Mouse (Mus musculus): Measurements from ENCODE around the gene Gm14403. TPM values are rescaled to one million over a fixed set of nuclear protein-coding genes. Genes with fewer than 3 reads are reported as not detected.
"Not testable (repeated sequence)": the region's sequence is repeated elsewhere in the genome, so short reads cannot be mapped to it uniquely, and the experiment has no call there.

Gm14403 gene
- 4.8 and 7.9 TPM in 2 replicates for polyA plus RNA-seq (2015; fragmentation: Nextera tagmentation; extraction: Ambion mirVana)

GRCm38 (mm10) chr2:177498067-177498466 is at the start of gene Gm14403:
TSS of gene Gm14403 (plus strand) at chr2:177498215.
- not testable (repeated sequence) for H3K36me3 ChIP-seq; H3K9me3 ChIP-seq; ATAC-seq (ENCODE audit: insufficient number of reproducible peaks, insufficient read depth, low FRiP score, low TSS enrichment, low read depth); H3K27me3 ChIP-seq; H3K4me1 ChIP-seq; H3K27ac ChIP-seq
- WGBS: 24% methylated on average over 7 of the region's 7 CpGs
- Histone ChIP-seq H3K9ac (peak within 1 kb of the TSS; percentile 55), H3K4me3 (peak within 1 kb of the TSS; percentile 42), H3K4me2 (peak within 1 kb of the TSS; percentile 50)

- H3K4me1 ChIP-seq; H3K27me3 ChIP-seq; H3K36me3 ChIP-seq; H3K9me3 ChIP-seq; H3K27ac ChIP-seq; ATAC-seq (ENCODE audit: insufficient number of reproducible peaks, insufficient read depth, low FRiP score, low TSS enrichment, low read depth): not testable (repeated sequence)
- Histone ChIP-seq H3K4me2 (peak within 1 kb of the TSS; percentile 51), H3K4me3 (peak within 1 kb of the TSS; percentile 46), H3K9ac (peak within 1 kb of the TSS; percentile 55)
- WGBS: 13% methylated on average over 7 of the region's 9 CpGs
Observed at GRCm38 (mm10) chr2:177464676-177465075, 33.3 kb upstream of the Gm14403 start, which contains the start of gene Zfp970. TSS of gene Zfp970 (plus strand) at chr2:177464733.

DNA sequence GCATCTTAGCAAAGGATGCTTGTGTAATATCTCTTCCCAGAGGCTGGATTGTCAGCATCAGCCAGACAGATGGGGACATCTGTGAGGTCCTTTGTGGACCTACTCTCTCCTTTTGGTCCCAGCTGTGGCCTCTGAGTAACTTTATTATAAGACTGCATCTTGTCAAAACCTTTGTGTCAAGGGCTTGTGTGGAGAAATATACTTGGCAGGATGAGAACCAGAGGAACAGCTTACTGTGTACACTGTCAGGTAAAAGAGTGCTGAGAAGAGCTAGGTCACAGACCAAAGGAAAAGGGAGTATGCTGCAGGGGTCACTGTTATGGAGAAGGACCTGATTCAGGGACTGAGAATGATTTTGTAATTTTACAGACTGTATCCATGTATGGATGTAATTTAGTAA is 29.8 kb upstream of the Gm14403 start:
- not testable (repeated sequence) for H3K4me1 ChIP-seq; ATAC-seq (ENCODE audit: insufficient number of reproducible peaks, insufficient read depth, low FRiP score, low TSS enrichment, low read depth); H3K4me2 ChIP-seq; H3K9me3 ChIP-seq; H3K36me3 ChIP-seq; H3K27me3 ChIP-seq; H3K4me3 ChIP-seq; H3K27ac ChIP-seq; H3K9ac ChIP-seq

GRCm38 (mm10) chr2:177472261-177472660 is 25.8 kb upstream of the Gm14403 start:
- WGBS: 93% methylated on average over 7 of the region's 10 CpGs
- H3K36me3 ChIP-seq; H3K4me2 ChIP-seq; H3K27ac ChIP-seq; H3K4me3 ChIP-seq; H3K9ac ChIP-seq; ATAC-seq (ENCODE audit: insufficient number of reproducible peaks, insufficient read depth, low FRiP score, low TSS enrichment, low read depth); H3K27me3 ChIP-seq; H3K9me3 ChIP-seq; H3K4me1 ChIP-seq: not testable (repeated sequence)

GRCm38 (mm10) chr2:177481971-177482370 is 16.0 kb upstream of the Gm14403 start:
- not testable (repeated sequence) for H3K9me3 ChIP-seq; H3K9ac ChIP-seq; H3K27me3 ChIP-seq; H3K27ac ChIP-seq; H3K4me1 ChIP-seq; H3K4me2 ChIP-seq; H3K36me3 ChIP-seq; ATAC-seq (ENCODE audit: insufficient number of reproducible peaks, insufficient read depth, low FRiP score, low TSS enrichment, low read depth); H3K4me3 ChIP-seq
- 100% methylated on average over 1 of the region's 1 CpGs for WGBS

GRCm38 (mm10) chr2:177483238-177483948 is 14.6 kb upstream of the Gm14403 start:
- not testable (repeated sequence) for H3K9me3 ChIP-seq; H3K27ac ChIP-seq; H3K4me3 ChIP-seq; H3K9ac ChIP-seq; H3K4me2 ChIP-seq; H3K36me3 ChIP-seq; ATAC-seq (ENCODE audit: insufficient number of reproducible peaks, insufficient read depth, low FRiP score, low TSS enrichment, low read depth); H3K4me1 ChIP-seq; H3K27me3 ChIP-seq
- WGBS: 86% methylated on average over 11 of the region's 11 CpGs

GRCm38 (mm10) chr2:177499182-177499581 is 1.2 kb downstream of the Gm14403 start:
- not testable (repeated sequence) for H3K9me3 ChIP-seq; H3K27ac ChIP-seq; H3K4me3 ChIP-seq; H3K27me3 ChIP-seq; H3K36me3 ChIP-seq; H3K9ac ChIP-seq; ATAC-seq (ENCODE audit: insufficient number of reproducible peaks, insufficient read depth, low FRiP score, low TSS enrichment, low read depth); H3K4me1 ChIP-seq
- 43% methylated on average over 1 of the region's 1 CpGs for WGBS
- peak overlapping the region; percentile 20; the same call in 1 of the 2 replicates for H3K4me2 ChIP-seq

- WGBS: 95% methylated on average over 1 of the region's 1 CpGs
- not testable (repeated sequence) for ATAC-seq (ENCODE audit: insufficient number of reproducible peaks, insufficient read depth, low FRiP score, low TSS enrichment, low read depth); H3K9ac ChIP-seq; H3K27ac ChIP-seq; H3K4me2 ChIP-seq; H3K4me3 ChIP-seq; H3K4me1 ChIP-seq; H3K36me3 ChIP-seq; H3K9me3 ChIP-seq; H3K27me3 ChIP-seq
Observed at GRCm38 (mm10) chr2:177505211-177505719, 7.2 kb downstream of the Gm14403 start.

DNA sequence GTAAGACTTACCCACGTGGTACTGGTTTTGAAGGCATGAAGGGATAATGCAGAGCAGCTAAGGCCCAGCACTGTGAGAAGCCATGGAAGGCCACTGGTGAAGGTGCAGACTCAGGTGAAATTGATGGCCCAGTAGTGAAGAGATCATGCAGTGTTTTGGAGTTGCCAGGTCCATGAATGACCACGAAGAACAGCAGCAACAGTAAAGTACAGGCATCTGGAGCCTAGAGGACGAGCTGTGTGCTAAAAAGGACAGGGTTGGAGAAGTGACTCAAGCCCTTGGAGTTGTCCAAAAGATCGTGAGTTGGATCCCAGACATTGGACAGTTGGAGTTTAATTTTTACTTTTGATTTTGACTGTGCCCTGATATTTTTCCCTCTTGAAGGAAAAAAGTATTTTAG is 13.4 kb downstream of the Gm14403 start:
- H3K4me2 ChIP-seq; H3K27ac ChIP-seq; H3K4me1 ChIP-seq; ATAC-seq (ENCODE audit: insufficient number of reproducible peaks, insufficient read depth, low FRiP score, low TSS enrichment, low read depth); H3K9me3 ChIP-seq; H3K4me3 ChIP-seq; H3K36me3 ChIP-seq; H3K9ac ChIP-seq; H3K27me3 ChIP-seq: not testable (repeated sequence)
- 68% methylated on average over 4 of the region's 4 CpGs for WGBS

DNA sequence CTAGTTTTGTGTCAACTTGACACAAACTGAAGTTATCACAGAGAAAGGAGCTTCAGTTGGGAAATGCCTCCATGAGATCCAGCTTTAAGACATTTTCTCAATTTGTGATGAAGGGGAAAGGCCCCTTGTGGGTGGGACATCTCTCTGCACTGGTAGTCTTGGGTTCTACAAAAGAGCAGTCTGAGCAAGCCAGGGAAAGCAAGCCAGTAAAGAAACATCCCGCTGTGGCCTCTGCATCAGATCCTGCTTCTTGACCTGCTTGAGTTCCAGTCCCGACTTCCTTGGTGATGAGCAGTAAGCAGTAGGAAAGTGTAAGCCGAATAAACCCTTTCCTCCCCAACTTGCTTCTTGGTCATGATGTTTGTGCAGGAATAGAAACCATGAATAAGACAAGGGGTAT is 14.0 kb downstream of the Gm14403 start:
- WGBS: 87% methylated on average over 3 of the region's 3 CpGs
- H3K4me3 ChIP-seq; H3K9ac ChIP-seq; H3K27ac ChIP-seq; ATAC-seq (ENCODE audit: insufficient number of reproducible peaks, insufficient read depth, low FRiP score, low TSS enrichment, low read depth); H3K36me3 ChIP-seq; H3K27me3 ChIP-seq; H3K4me2 ChIP-seq; H3K9me3 ChIP-seq; H3K4me1 ChIP-seq: not testable (repeated sequence)

DNA sequence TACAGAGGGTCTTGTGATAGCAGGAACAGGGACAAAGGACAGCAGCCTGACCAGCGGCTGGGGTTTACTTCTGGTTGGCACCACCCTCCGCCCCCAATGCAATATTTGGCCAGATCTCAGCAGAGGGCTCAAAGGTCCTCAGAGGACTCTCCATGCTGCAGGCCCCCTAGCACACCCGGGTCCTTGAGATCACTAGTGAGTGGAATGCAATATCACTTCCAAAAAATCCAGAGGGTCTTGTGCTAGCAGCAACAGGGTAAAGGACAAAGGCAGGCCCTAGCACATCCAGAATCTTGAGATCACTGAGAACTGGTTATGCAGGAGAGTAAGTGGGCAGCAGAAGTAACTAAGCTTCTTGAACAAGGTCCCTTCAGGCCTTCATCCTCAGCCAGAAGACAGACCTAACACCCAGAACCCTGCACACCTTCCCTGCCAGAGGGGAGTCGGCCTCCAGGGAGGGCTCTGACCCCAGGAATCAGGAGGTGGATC is 16.0 kb downstream of the Gm14403 start:
- H3K9me3 ChIP-seq; H3K27me3 ChIP-seq; H3K36me3 ChIP-seq; H3K4me1 ChIP-seq; H3K9ac ChIP-seq; H3K4me3 ChIP-seq; ATAC-seq (ENCODE audit: insufficient number of reproducible peaks, insufficient read depth, low FRiP score, low TSS enrichment, low read depth); H3K4me2 ChIP-seq; H3K27ac ChIP-seq: not testable (repeated sequence)
- WGBS: 85% methylated on average over 4 of the region's 4 CpGs

DNA sequence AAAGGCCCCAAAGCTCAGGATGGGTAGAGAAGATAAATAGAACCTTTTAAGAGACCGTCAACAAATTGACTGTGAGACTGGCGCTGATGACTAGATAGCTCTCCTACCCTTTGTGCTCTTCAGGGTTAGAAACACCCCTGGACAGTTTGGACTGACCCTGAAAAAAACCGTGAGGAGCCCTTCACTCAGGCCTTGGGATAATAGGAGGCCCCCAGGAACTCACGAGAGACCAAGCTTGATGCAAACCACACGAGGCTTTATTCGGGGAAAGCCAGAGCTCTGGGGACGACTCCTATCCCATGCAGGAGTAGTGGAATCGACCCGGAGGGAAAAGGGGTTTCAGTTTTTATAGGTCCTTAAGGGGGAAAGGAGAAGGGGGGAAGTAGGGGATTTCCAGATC is 19.7 kb downstream of the Gm14403 start:
- 85% methylated on average over 9 of the region's 9 CpGs for WGBS
- not testable (repeated sequence) for ATAC-seq (ENCODE audit: insufficient number of reproducible peaks, insufficient read depth, low FRiP score, low TSS enrichment, low read depth)

More for the DNA sequence above, 19.7 kb downstream of the Gm14403 start:
- not testable (repeated sequence) for H3K27me3 ChIP-seq, H3K27ac ChIP-seq, H3K9ac ChIP-seq, H3K9me3 ChIP-seq, H3K4me3 ChIP-seq, H3K36me3 ChIP-seq, H3K4me1 ChIP-seq, H3K4me2 ChIP-seq
